Mouse (Mus musculus) liver, embryonic 11.5 days (tissue): ENCODE measurements around the gene Kat6b. TPM values are rescaled to one million over a fixed set of nuclear protein-coding genes. Genes with fewer than 3 reads are reported as not detected.
A peak's percentile ranks its signal among the peaks of the same experiment; 100 is the strongest.

ENCODE experiments used
- ATAC-seq: fragments of 200-750 bp; cut with Nextera tagmentation; replicated peaks from 2 replicates; pipeline ENCODE4 v1.8.0; 2017; ENCODE audit warnings: moderate number of reproducible peaks, mild to moderate bottlenecking, moderate TSS enrichment, moderate library complexity; ENCODE audit not compliant: low FRiP score
- DNase-seq: peaks from one replicate; pipeline ENCODE4 v3.0.0-alpha.2; 2017; ENCODE audit warnings: low spot score
- H3K27ac ChIP-seq: fragments of 300-500 bp; sonication (generic); 2 replicates; pipeline ENCODE4 v1.5.1; 2014; ENCODE audit warnings: mild to moderate bottlenecking, low read depth, low read length, control low read depth
- H3K27me3 ChIP-seq: fragments of 300-500 bp; sonication (generic); replicated peaks from 2 replicates; pipeline ENCODE4 v1.6.1; 2014; ENCODE audit warnings: low read length, mixed read lengths; ENCODE audit not compliant: control insufficient read depth, insufficient read depth
- H3K36me3 ChIP-seq: fragments of 300-500 bp; sonication (generic); 2 replicates; pipeline ENCODE4 v1.6.1; 2014; ENCODE audit warnings: mild to moderate bottlenecking, low read length, moderate library complexity, mixed read lengths; ENCODE audit not compliant: control insufficient read depth, insufficient read depth
- H3K4me1 ChIP-seq: fragments of 300-500 bp; sonication (generic); replicated peaks from 2 replicates; pipeline ENCODE4 v1.6.1; 2014; ENCODE audit warnings: low read length, mixed read lengths; ENCODE audit not compliant: control insufficient read depth, insufficient read depth
- H3K4me2 ChIP-seq: fragments of 300-500 bp; sonication (generic); 2 replicates; pipeline ENCODE4 v1.6.1; 2014; ENCODE audit warnings: mild to moderate bottlenecking, control low read depth, moderate library complexity
- H3K4me3 ChIP-seq: fragments of 300-500 bp; sonication (generic); 2 replicates; pipeline ENCODE4 v1.5.1; 2014; ENCODE audit warnings: low read depth, low read length, control low read depth
- H3K9ac ChIP-seq: fragments of 300-500 bp; sonication (generic); 2 replicates; pipeline ENCODE4 v1.6.1; 2014; ENCODE audit warnings: low read depth, low read length, control low read depth
- H3K9me3 ChIP-seq: fragments of 300-500 bp; sonication (generic); 2 replicates; pipeline ENCODE4 v1.6.1; 2016; ENCODE audit warnings: low read length, inconsistent platforms, mixed read lengths; ENCODE audit not compliant: control insufficient read depth
- WGBS: fragments of 180-500 bp; shearing (Covaris S2); extraction: QIAGEN DNeasy Blood & Tissue Kit; methylation state at CpG from one replicate; pipeline ENCODE4 v1.1.7; 2014; 5-methylcytosine and 5-hydroxymethylcytosine counted together
- polyA plus RNA-seq: library from polyadenylated mRNA; unstranded; fragments of >200 nt; fragmentation: Nextera tagmentation; extraction: Ambion mirVana; gene quantifications from 2 replicates; pipeline ENCODE4 v1.2.1, GENCODE M21; 2014

Gene Kat6b
- polyA plus RNA-seq, 1 experiment from 2014 or later = 6.7 TPM

GRCm38 (mm10) chr14:21714486-21714885 is 233.3 kb downstream of the Kat6b start, which contains the start of gene Dupd1:
Gene Dupd1, minus strand, starts transcription at chr14:21714576.
- no peak for ATAC-seq
- 75% methylated on average over 5 of the region's 5 CpGs for WGBS

GRCm38 (mm10) chr14:21719646-21720383 is 238.6 kb downstream of the Kat6b start:
- peak overlapping the region; percentile 20; the same call in 1 of the 2 replicates for H3K4me2 ChIP-seq
- H3K4me3 ChIP-seq = no peak overlapping the region
- H3K9me3 ChIP-seq = no peaks in the 10 kb centered on the region
- ATAC-seq = no peak
- H3K27me3 ChIP-seq = no peaks in the 10 kb centered on the region
- H3K27ac ChIP-seq = no peak overlapping the region
- WGBS = 35% methylated on average over 17 of the region's 17 CpGs
- no peak for DNase-seq
- no peak overlapping the region for H3K9ac ChIP-seq
- H3K36me3 ChIP-seq = no peaks in the 10 kb centered on the region
- peaks cover 2% of the 10 kb centered on the region for H3K4me1 ChIP-seq

More at GRCm38 (mm10) chr14:21714486-21714885, 233.3 kb downstream of the Kat6b start, which contains the start of gene Dupd1:
- H3K9me3 ChIP-seq = no peaks in the 10 kb centered on the region
- no peak within 1 kb of the TSS for H3K4me2 ChIP-seq
- no peak within 1 kb of the TSS for H3K4me3 ChIP-seq
- no peaks in the 10 kb centered on the region for H3K27me3 ChIP-seq
- peaks cover under 1% of the 10 kb centered on the region; the same call in 1 of the 2 replicates for H3K4me1 ChIP-seq
- no peak within 1 kb of the TSS for H3K9ac ChIP-seq
- no peaks in the 10 kb centered on the region for H3K36me3 ChIP-seq
- no peak within 1 kb of the TSS for H3K27ac ChIP-seq
- DNase-seq = no peak

- no peaks in the 10 kb centered on the region for H3K36me3 ChIP-seq
- H3K4me1 ChIP-seq = peaks cover 2% of the 10 kb centered on the region
- no peaks in the 10 kb centered on the region for H3K27me3 ChIP-seq
- no peaks in the 10 kb centered on the region for H3K9me3 ChIP-seq
- ATAC-seq = no peak
- no peak overlapping the region for H3K9ac ChIP-seq
- 67% methylated on average over 4 of the region's 4 CpGs for WGBS
- no peak overlapping the region for H3K4me3 ChIP-seq
- no peak for DNase-seq
- H3K4me2 ChIP-seq = no peak overlapping the region
- no peak overlapping the region for H3K27ac ChIP-seq
Observed at GRCm38 (mm10) chr14:21720430-21721205, 239.4 kb downstream of the Kat6b start.

Other genes starting within 250 kb of the Kat6b start
- gene Dupd1, start 233.1 kb downstream of the Kat6b start, polyA plus RNA-seq = 0.15 TPM in 1 of 2 replicates, not detected in the other